Mouse (Mus musculus) thymus, adult 2 months (tissue): ENCODE measurements around the gene Sys1.

ENCODE experiments used
- CTCF ChIP-seq: fragments of 200-500 bp; IDR thresholded peaks from 2 replicates; pipeline ENCODE4 v1.5.1; 2012; ENCODE audit warnings: mild to moderate bottlenecking, control low read depth, low read length, moderate library complexity, borderline replicate concordance; ENCODE audit not compliant: control insufficient read depth, poor library complexity, insufficient read depth; ENCODE audit errors: extremely low read depth
- POLR2A ChIP-seq: fragments of 200-500 bp; IDR thresholded peaks from 2 replicates; pipeline ENCODE4 v1.6.1; 2012; ENCODE audit warnings: mild to moderate bottlenecking, low read length, control low read depth, moderate library complexity; ENCODE audit not compliant: control insufficient read depth, poor library complexity, insufficient read depth; ENCODE audit errors: extremely low read depth

DNA sequence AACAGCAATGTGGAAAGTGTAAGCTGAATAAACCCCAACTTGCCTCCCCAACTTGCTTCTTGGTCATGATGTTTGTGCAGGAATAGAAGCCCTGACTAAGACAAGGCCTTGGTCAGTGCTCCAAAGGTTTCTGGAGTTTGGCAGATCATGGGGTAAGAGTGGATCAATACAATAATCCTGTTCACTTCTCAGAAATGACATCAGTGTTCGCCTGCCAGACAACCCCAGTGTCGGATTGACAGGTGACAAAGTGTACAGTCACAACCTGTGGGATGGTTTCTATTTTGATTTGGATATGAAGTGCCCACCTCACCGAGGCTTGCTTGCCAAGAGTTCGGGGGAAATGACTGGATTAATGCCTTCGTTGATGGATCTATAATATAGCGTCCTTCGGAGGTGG, 35.5 kb upstream of the Sys1 start:
- TF ChIP-seq CTCF (no peak), POLR2A (no peak)
